Mouse (Mus musculus) embryonic facial prominence, embryonic 11.5 days (tissue): Measurements from ENCODE around the gene Echs1. TPM values are rescaled to one million over a fixed set of nuclear protein-coding genes. Genes with fewer than 3 reads are reported as not detected.

Source experiments
- ATAC-seq: fragments of 200-750 bp; cut with Nextera tagmentation; replicated peaks from 2 replicates; pipeline ENCODE4 v1.8.0; 2017; ENCODE audit warnings: low read depth; ENCODE audit not compliant: insufficient number of reproducible peaks, low FRiP score, low TSS enrichment
- DNase-seq: peaks from one replicate; pipeline ENCODE4 v3.0.0-alpha.2; 2015; ENCODE audit warnings: low spot score
- H3K27ac ChIP-seq: fragments of 300-500 bp; sonication (generic); replicated peaks from 2 replicates; pipeline ENCODE4 v1.5.1; 2014; ENCODE audit warnings: mild to moderate bottlenecking, low read depth, low read length, control low read depth
- H3K27me3 ChIP-seq: fragments of 300-500 bp; sonication (generic); 2 replicates; pipeline ENCODE4 v1.6.1; 2014; ENCODE audit warnings: mild to moderate bottlenecking, low read length, moderate library complexity, mixed read lengths; ENCODE audit not compliant: control insufficient read depth, insufficient read depth
- H3K36me3 ChIP-seq: fragments of 300-500 bp; sonication (generic); replicated peaks from 2 replicates; pipeline ENCODE4 v1.6.1; 2014; ENCODE audit warnings: low read depth, mild to moderate bottlenecking, low read length, moderate library complexity, mixed read lengths; ENCODE audit not compliant: control insufficient read depth, insufficient read depth
- H3K4me1 ChIP-seq: fragments of 300-500 bp; sonication (generic); 2 replicates; pipeline ENCODE4 v1.6.1; 2014; ENCODE audit warnings: low read length, mixed read lengths; ENCODE audit not compliant: control insufficient read depth, insufficient read depth
- H3K4me2 ChIP-seq: fragments of 300-500 bp; sonication (generic); 2 replicates; pipeline ENCODE4 v1.6.1; 2014; ENCODE audit warnings: low read depth, mild to moderate bottlenecking, control low read depth, low read length, moderate library complexity
- H3K4me3 ChIP-seq: fragments of 300-500 bp; sonication (generic); 2 replicates; pipeline ENCODE4 v1.5.1; 2014; ENCODE audit warnings: low read depth, low read length, control low read depth
- H3K9ac ChIP-seq: fragments of 300-500 bp; sonication (generic); replicated peaks from 2 replicates; pipeline ENCODE4 v1.6.1; 2014; ENCODE audit warnings: mild to moderate bottlenecking, control low read depth, low read length
- H3K9me3 ChIP-seq: fragments of 300-500 bp; sonication (generic); replicated peaks from 2 replicates; pipeline ENCODE4 v1.6.1; 2016; ENCODE audit warnings: mild to moderate bottlenecking, low read length, inconsistent platforms, mixed read lengths; ENCODE audit not compliant: control insufficient read depth
- WGBS: fragments of 180-500 bp; shearing (Covaris S2); extraction: QIAGEN DNeasy Blood & Tissue Kit; methylation state at CpG from one replicate; pipeline ENCODE4 v1.1.7; 2014; 5-methylcytosine and 5-hydroxymethylcytosine counted together
- polyA plus RNA-seq: library from polyadenylated mRNA; unstranded; fragments of >200 nt; fragmentation: Nextera tagmentation; extraction: Ambion mirVana; gene quantifications from 2 replicates; pipeline ENCODE4 v1.2.1, GENCODE M21; 2014

Echs1 gene
- polyA plus RNA-seq, 1 experiment from 2014 or later = 221 TPM

DNA sequence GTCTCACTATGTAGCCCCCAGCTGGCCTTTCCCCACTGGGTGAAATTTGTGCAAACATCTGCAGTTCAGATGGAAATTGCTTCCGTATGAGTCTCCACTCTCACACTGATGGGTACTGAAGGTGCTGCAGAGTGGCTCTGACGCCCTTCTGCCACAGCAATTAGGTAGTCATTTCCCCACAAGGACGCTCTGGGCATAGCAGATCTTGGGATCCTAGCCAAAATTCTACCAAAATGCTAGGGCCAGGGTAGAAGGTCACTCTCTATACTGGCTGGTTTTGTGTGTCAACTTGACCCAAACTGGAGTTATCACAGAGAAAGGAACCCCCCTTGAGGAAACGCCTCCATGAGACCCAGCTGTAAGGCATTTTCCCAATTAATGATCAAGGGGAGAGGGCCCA is 12.3 kb downstream of the Echs1 start:
- H3K27me3 ChIP-seq = no peaks in the 10 kb centered on the region
- no peaks in the 10 kb centered on the region; the same call in 1 of the 2 replicates for H3K36me3 ChIP-seq
- no peaks in the 10 kb centered on the region for H3K9me3 ChIP-seq
- no peak overlapping the region for H3K9ac ChIP-seq
- H3K4me1 ChIP-seq = no peaks in the 10 kb centered on the region
- H3K4me3 ChIP-seq = no peak overlapping the region
- H3K27ac ChIP-seq = no peak overlapping the region
- no peak for ATAC-seq
- H3K4me2 ChIP-seq = no peak overlapping the region
- no peak for DNase-seq
- 62% methylated on average over 4 of the region's 4 CpGs for WGBS

- peak within 1 kb of the TSS; percentile 64 for H3K9ac ChIP-seq
- DNase-seq (peak; percentile 82), ATAC-seq (peak; percentile 85)
- 2% methylated on average over 30 of the region's 30 CpGs for WGBS
- H3K27me3 ChIP-seq = no peaks in the 10 kb centered on the region
- H3K9me3 ChIP-seq = no peaks in the 10 kb centered on the region
- H3K36me3 ChIP-seq = no peaks in the 10 kb centered on the region
- peak within 1 kb of the TSS; percentile 78 for H3K4me2 ChIP-seq
- no peaks in the 10 kb centered on the region for H3K4me1 ChIP-seq
- H3K27ac ChIP-seq = no peak within 1 kb of the TSS
- peak within 1 kb of the TSS; percentile 36 for H3K4me3 ChIP-seq
Measured at GRCm38 (mm10) chr7:140101993-140102860, 14.0 kb downstream of the Echs1 start, which contains the start of gene Fuom. TSS of gene Fuom (minus strand) at chr7:140102441.

GRCm38 (mm10) chr7:140101498-140101897 is 14.8 kb downstream of the Echs1 start:
- H3K4me3 ChIP-seq = peak overlapping the region; percentile 36; the same call in 1 of the 2 replicates
- no peaks in the 10 kb centered on the region for H3K27me3 ChIP-seq
- 75% methylated on average over 10 of the region's 10 CpGs for WGBS
- no peaks in the 10 kb centered on the region for H3K4me1 ChIP-seq
- peak overlapping the region; percentile 64 for H3K9ac ChIP-seq
- H3K36me3 ChIP-seq = no peaks in the 10 kb centered on the region
- H3K9me3 ChIP-seq = no peaks in the 10 kb centered on the region
- H3K4me2 ChIP-seq = peak overlapping the region; percentile 78
- DNase-seq (no peak), ATAC-seq (no peak)
- no peak overlapping the region for H3K27ac ChIP-seq

DNA sequence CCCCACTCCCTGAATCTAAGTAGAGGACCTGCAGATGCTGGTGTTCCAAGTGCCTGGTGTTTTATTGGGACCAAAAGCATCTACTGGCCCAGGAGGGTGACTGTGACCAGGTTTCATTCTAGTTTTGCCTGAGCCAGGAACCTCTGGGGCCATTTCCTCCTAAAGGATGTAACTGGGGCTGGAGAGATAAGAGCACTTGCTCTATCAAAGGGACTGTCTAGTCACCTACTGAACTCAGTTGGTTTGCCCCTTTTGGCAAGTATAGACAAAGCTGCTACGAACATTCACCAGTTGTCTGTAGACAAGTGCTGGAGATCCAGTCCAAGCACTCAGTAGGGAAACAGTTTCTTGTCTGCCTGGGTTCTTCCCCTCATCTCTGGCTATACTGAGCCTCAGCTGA is 17.8 kb downstream of the Echs1 start:
- no peak overlapping the region for H3K9ac ChIP-seq
- H3K36me3 ChIP-seq = no peaks in the 10 kb centered on the region
- 74% methylated on average over 1 of the region's 1 CpGs for WGBS

DNA sequence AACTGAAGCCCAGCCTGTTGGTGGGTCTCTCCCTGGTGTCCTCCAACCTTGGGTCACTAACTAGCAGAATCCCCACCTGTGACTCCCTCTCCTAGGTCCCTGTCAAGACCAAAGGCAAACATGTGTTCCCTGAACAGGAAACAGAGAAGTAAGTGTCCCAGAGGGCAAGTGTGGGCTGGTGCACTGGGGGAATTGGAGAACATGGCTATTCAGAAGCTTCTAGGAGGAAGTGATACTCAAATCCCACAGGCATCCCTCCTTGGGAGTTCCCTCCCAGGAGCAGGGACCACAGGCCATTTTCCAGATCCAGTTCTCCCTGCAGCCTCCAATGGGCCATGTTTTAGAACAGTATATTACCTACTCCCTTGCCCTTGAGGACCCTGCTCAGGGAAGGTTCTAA is 20.2 kb downstream of the Echs1 start:
- Histone ChIP-seq H3K36me3 (no peaks in the 10 kb centered on the region), H3K4me1 (no peaks in the 10 kb centered on the region), H3K27ac (no peak overlapping the region), H3K4me2 (no peak overlapping the region), H3K4me3 (no peak overlapping the region), H3K9me3 (no peaks in the 10 kb centered on the region), H3K9ac (no peak overlapping the region), H3K27me3 (no peaks in the 10 kb centered on the region)
- DNase-seq (no peak), ATAC-seq (no peak)

More for the DNA sequence above, 17.8 kb downstream of the Echs1 start:
- no peak overlapping the region for H3K27ac ChIP-seq
- no peaks in the 10 kb centered on the region for H3K27me3 ChIP-seq
- H3K4me2 ChIP-seq = no peak overlapping the region
- no peaks in the 10 kb centered on the region for H3K9me3 ChIP-seq
- H3K4me1 ChIP-seq = no peaks in the 10 kb centered on the region
- no peak for ATAC-seq
- DNase-seq = no peak
- H3K4me3 ChIP-seq = no peak overlapping the region

DNA sequence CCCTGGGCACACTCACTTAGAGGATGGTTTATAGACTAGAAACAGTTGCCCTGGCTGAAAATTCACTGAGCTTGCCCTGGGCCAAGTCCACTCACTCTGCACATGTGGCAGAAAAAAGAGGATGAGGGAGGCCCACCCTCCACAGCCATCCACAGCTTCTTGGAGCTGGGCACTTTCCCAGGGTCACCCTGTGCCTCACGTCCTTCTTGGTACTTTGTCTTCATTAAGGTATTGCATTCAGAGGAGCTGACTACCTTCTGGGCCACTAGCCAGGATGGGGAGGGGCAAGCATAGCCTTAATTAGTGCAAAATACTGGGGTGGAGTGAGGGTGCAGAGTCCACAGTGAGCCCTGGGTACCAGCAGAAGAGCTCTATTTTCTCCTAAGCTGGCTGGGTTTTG is 20.7 kb downstream of the Echs1 start:
- no peak for DNase-seq
- Histone ChIP-seq H3K4me2 (no peak overlapping the region), H3K9me3 (no peaks in the 10 kb centered on the region), H3K27ac (no peak overlapping the region), H3K27me3 (no peaks in the 10 kb centered on the region), H3K9ac (no peak overlapping the region), H3K4me3 (no peak overlapping the region), H3K4me1 (no peaks in the 10 kb centered on the region), H3K36me3 (no peaks in the 10 kb centered on the region)
- no peak for ATAC-seq
- WGBS = 61% methylated on average over 1 of the region's 1 CpGs

- Histone ChIP-seq H3K27ac (no peak overlapping the region), H3K27me3 (no peaks in the 10 kb centered on the region), H3K36me3 (no peaks in the 10 kb centered on the region), H3K9ac (no peak overlapping the region), H3K4me1 (no peaks in the 10 kb centered on the region), H3K9me3 (no peaks in the 10 kb centered on the region), H3K4me3 (no peak overlapping the region), H3K4me2 (no peak overlapping the region)
- ATAC-seq = no peak
- no peak for DNase-seq
- 59% methylated on average over 5 of the region's 5 CpGs for WGBS
Measured at GRCm38 (mm10) chr7:140094954-140095353, 21.3 kb downstream of the Echs1 start.

- DNase-seq (no peak), ATAC-seq (no peak)
- 72% methylated on average over 5 of the region's 5 CpGs for WGBS
- Histone ChIP-seq H3K27me3 (no peaks in the 10 kb centered on the region), H3K36me3 (no peaks in the 10 kb centered on the region), H3K4me2 (no peak within 1 kb of the TSS), H3K9ac (no peak within 1 kb of the TSS), H3K27ac (no peak within 1 kb of the TSS), H3K4me3 (no peak within 1 kb of the TSS), H3K4me1 (no peaks in the 10 kb centered on the region), H3K9me3 (no peaks in the 10 kb centered on the region)
Measured at GRCm38 (mm10) chr7:140092924-140093528, 23.2 kb downstream of the Echs1 start, which contains the start of gene Prap1. TSS of gene Prap1 (plus strand) at chr7:140093395.
